Mouse (Mus musculus) neutrophil, adult 5-6 weeks (primary cell): ENCODE measurements at regions not wholly inside any gene's neighbourhood (a gene's known extent, or its start where the extent isn't known, plus 50 kb on each side); places are given as distances from the start of the nearest gene placed in this dataset.
A peak's percentile ranks its signal among the peaks of the same experiment; 100 is the strongest.

Experiments
- ATAC-seq: fragments of 151-379, 151-347 bp; 2 replicates; pipeline ENCODE4 v1.8.0; 2017; ENCODE audit warnings: mild to moderate bottlenecking, moderate TSS enrichment; ENCODE audit not compliant: insufficient number of reproducible peaks, poor library complexity, low FRiP score, severe bottlenecking; ENCODE audit errors: extremely low read depth

GRCm38 (mm10) chr5:85954526-85954925 is 110.9 kb downstream of the Cenpc1 start:
- ATAC-seq, result no peak

GRCm38 (mm10) chr5:85936667-85937314 is 128.6 kb downstream of the Cenpc1 start:
- no peak for ATAC-seq

- ATAC-seq, result no peak
Measured at GRCm38 (mm10) chr5:85918288-85918687, 147.1 kb downstream of the Cenpc1 start.

GRCm38 (mm10) chr5:85915000-85915399 is 150.4 kb downstream of the Cenpc1 start:
- ATAC-seq, result no peak

GRCm38 (mm10) chr5:85896452-85896851 is 168.9 kb downstream of the Cenpc1 start:
- no peak for ATAC-seq

GRCm38 (mm10) chr5:85895814-85896213 is 169.6 kb downstream of the Cenpc1 start:
- no peak for ATAC-seq

- ATAC-seq, result no peak
Measured at GRCm38 (mm10) chr5:85870311-85870710, 195.1 kb downstream of the Cenpc1 start.

- ATAC-seq, result no peak
Measured at GRCm38 (mm10) chr5:85832556-85832955, 232.8 kb downstream of the Cenpc1 start.

GRCm38 (mm10) chr5:85795531-85796197 is 269.7 kb downstream of the Cenpc1 start:
- ATAC-seq, result no peak

GRCm38 (mm10) chr5:85793148-85793547 is 272.2 kb downstream of the Cenpc1 start:
- ATAC-seq, result no peak

GRCm38 (mm10) chr5:85780730-85781454 is 284.5 kb downstream of the Cenpc1 start:
- ATAC-seq, result no peak

GRCm38 (mm10) chr5:85780017-85780416 is 285.4 kb downstream of the Cenpc1 start:
- ATAC-seq, result no peak

- no peak for ATAC-seq
Measured at GRCm38 (mm10) chr5:85779205-85779604, 286.2 kb downstream of the Cenpc1 start.

- no peak for ATAC-seq
Measured at GRCm38 (mm10) chr5:85772660-85773059, 292.7 kb downstream of the Cenpc1 start.

GRCm38 (mm10) chr5:85772086-85772485 is 293.3 kb downstream of the Cenpc1 start:
- peak; percentile 70; the same call in 1 of the 2 replicates for ATAC-seq

- ATAC-seq, result no peak
Measured at GRCm38 (mm10) chr5:85767157-85767556, 298.2 kb downstream of the Cenpc1 start.

GRCm38 (mm10) chr5:85756716-85757115 is 308.7 kb downstream of the Cenpc1 start:
- no peak for ATAC-seq

GRCm38 (mm10) chr5:85754227-85754626 is 311.2 kb downstream of the Cenpc1 start:
- no peak for ATAC-seq

GRCm38 (mm10) chr5:85753109-85753508 is 312.3 kb downstream of the Cenpc1 start:
- ATAC-seq, result no peak

- no peak for ATAC-seq
Measured at GRCm38 (mm10) chr5:85751649-85752048, 313.7 kb downstream of the Cenpc1 start.
